Mouse (Mus musculus) left cerebral cortex, postnatal 36 days (tissue): ENCODE results near the gene Ralgapa2. TPM values are rescaled to one million over a fixed set of nuclear protein-coding genes. Genes with fewer than 3 reads are reported as not detected.

Source experiments
- DNase-seq, 2 experiments: peaks; one replicate each; pipeline ENCODE4 v3.0.0; 2021 to 2022; ENCODE audit warnings: low spot score in 2 of 2, mixed read lengths in 1 of 2
- intact Hi-C: fragments of 180-260 bp; cut with DNase I; formaldehyde crosslinking; loops from one replicate; pipeline ENCODE4 v1.15.1; 2025
- total RNA-seq, 2 experiments: library from RNA; stranded (reverse); gene quantifications; 2 replicates each; pipeline ENCODE4 v1.2.3; 2021

The Ralgapa2 gene
- total RNA-seq, 2 experiments from 2014 or later: 18.8 to 29.0 TPM

DNA sequence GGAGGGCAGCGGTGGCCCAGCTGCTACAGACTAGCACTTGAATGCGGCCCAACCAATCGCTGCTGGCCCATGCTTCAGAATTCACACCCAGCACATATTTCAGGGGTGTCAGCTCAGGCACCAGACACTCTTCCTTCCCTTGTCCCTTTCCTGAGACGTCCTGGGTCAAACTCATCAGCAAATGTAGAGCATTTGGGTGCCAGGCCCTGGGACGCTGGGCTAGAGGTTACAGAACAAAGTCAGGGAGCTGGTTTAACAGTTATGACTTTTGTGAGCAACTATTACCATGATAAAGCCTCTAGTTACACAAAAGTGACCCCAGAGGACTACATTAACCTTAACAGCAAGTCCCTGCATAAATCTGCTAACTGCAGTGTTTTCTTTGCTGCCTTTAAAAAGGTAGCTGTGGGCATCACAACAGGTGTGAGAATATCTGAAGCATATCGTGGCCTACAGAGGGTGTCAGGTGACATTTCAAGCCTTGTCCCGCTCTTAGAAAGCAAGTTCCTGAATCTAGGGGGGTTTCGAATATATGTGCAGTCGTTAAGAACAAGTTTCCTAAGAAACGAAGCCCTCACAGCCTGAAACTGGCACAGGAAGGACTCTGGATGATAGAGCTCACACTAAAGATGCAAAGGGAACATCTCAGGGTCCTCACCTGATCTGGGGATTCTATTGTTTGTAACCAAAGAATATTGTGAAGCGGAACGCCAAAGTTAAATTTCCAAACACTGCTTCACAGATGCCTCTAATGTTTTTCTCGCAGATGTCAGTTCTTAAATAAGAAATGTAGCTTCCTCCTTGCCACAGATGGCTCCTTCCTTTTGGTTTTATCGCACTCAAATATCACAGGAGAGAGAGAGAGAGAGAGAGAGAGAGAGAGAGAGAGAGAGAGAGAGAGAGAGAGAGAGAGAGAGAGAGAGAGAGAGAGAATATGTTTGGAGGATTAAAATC lies 295.8 kb downstream of the Ralgapa2 start:
- DNase-seq: no peak
- intact Hi-C loops: loop anchor here (5.0 to 10.0 kb wide), 2 partner anchors 168 to 196 kb away; no protein-coding TSS in a partner anchor

DNA sequence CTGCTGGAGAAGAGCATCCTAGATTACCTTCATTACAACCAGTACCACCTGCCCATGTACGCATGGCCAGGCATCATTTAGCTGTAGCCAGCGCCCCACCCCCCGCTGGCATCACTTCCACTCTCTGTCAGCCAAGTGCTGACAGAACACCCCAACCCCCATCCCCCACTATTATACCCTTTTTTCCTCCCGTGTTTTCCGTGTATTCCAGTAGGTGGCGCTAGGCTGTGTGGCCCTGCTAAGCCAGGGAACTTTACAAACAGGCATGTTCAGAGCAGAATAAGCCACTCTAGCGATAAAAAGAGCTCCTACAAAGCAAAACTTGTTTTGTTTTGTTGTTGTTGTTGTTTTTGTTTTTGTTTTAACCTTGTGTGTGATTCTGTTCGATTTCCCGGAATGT lies 297.4 kb downstream of the Ralgapa2 start:
- intact Hi-C loops: loop anchor here (5.0 to 10.0 kb wide), 2 partner anchors 170 to 198 kb away; no protein-coding TSS in a partner anchor
- no peak for DNase-seq

DNA sequence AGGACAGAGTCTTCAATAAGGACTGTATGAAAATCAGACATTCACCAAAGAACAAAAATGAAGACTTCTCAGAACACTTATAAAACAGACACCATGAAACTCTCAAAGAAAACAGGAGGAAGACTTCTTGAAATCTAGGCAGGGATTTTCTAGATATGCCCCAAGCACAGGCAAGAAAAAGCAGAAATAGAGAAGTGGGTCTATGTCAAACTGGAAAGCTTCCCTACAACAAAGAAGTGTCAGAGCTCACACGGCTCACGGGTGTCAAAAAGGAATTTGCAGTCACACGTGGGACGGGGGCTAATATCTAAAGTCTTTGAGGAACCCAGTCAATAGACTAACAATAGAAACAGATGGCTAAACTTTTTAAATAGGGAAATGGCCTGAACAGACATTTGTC lies 301.2 kb downstream of the Ralgapa2 start:
- DNase-seq: no peak
- intact Hi-C loops: loop anchor here (10.0 kb wide), 1 partner anchor 174 kb away; no protein-coding TSS in a partner anchor

DNA sequence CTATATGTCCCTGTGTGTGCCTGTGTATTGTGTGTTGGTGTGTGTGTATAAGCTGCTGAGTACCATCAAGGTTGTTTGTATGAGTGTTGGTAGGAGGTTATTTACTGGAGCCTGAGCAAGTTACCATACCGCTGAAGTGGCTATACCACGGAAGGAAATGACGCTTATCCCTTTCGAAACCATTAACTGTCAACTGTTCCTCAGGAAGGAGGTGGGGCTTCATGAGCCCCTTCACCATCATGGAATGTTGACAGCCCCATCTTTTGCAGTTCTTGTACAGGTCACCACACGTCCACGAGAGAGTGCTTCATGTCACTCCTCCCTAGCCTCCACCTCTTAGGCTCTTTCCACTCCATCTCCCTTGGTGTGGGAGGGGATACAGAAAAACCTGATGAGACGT lies 314.2 kb downstream of the Ralgapa2 start:
- intact Hi-C loops: no loop called here
- DNase-seq: no peak

DNA sequence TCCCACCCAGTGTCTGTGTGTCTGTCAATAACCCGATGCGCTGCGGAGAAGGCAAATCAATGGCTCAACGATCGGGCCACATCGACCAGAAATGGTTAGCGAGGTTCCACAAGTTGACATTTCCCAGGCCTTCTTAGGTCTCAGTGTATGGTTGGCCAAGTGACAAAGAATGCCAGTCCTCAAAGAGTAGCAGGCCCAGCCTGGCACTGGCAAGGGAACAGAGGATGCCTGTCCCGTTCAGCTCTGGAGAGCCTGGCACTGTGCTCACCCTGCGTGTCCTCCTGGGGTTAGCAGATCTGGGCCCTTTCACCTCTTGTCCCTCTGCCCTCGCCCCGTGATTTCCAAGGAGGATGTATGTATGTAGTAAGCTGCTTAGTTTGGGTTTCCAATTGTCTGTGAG lies 316.0 kb downstream of the Ralgapa2 start:
- DNase-seq: no peak
- intact Hi-C loops: no loop called here
